Mouse (Mus musculus): Measurements from ENCODE around the gene Arhgdig. TPM values are rescaled to one million over a fixed set of nuclear protein-coding genes. Genes with fewer than 3 reads are reported as not detected.
"Not testable (repeated sequence)": the region's sequence is repeated elsewhere in the genome, so short reads cannot be mapped to it uniquely, and the experiment has no call there.

Gene Arhgdig
- polyA plus RNA-seq, 1 experiment from 2014 or later: 11.7 TPM

GRCm38 (mm10) chr17:26188091-26188805, 19.3 kb downstream of the Arhgdig start:
- Histone ChIP-seq H3K4me2 (replicated peaks; ENCODE audit: low read depth) (no peak overlapping the region), H3K4me1 (replicated peaks; ENCODE audit: control insufficient read depth, insufficient read depth, low read length) (no peaks in the 10 kb centered on the region), H3K4me3 (ENCODE audit: low read depth, low read length) (no peak overlapping the region), H3K27me3 (replicated peaks; ENCODE audit: control insufficient read depth, insufficient read depth, low read length) (no peaks in the 10 kb centered on the region), H3K9ac (ENCODE audit: low read depth, low read length) (no peak overlapping the region), H3K27ac (ENCODE audit: low read depth, low read length) (no peak overlapping the region), H3K36me3 (ENCODE audit: control insufficient read depth, insufficient read depth) (peaks cover 89% of the 10 kb centered on the region), H3K9me3 (ENCODE audit: control insufficient read depth) (no peaks in the 10 kb centered on the region)
- 94% methylated on average over 11 of the region's 11 CpGs for WGBS
- TF ChIP-seq CTCF (IDR thresholded peaks at IDR 0.05; ENCODE audit: low read depth): no peak
- ATAC-seq: no peak

- no peak overlapping the region; the same call in 1 of the 2 replicates for H3K27ac ChIP-seq (ENCODE audit: low read depth, low read length)
Observed at GRCm38 (mm10) chr17:26187592-26187991, 20.0 kb downstream of the Arhgdig start.

DNA sequence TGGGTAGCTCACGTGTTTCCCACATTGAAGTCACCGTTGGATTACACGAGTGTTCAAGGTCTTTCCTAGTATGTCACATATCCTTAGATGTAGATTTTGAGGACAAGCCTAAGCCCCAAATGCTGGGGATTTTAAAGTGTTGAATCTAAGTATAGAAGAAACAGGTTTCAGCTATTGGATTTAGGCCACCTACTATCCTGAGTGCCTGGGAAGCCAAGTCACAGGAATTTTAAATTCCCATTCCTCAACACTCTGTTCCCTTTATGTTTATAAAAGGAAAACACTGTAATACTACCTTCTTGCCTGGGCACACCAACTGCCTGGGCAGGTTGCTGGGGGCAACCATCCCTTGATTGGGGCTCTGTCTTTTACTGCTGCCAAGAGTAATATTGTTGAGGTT, 26.4 kb downstream of the Arhgdig start:
- Histone ChIP-seq H3K4me3 (ENCODE audit: low read depth, low read length) (no peak overlapping the region), H3K27ac (ENCODE audit: low read depth, low read length) (no peak overlapping the region), H3K9me3 (ENCODE audit: control insufficient read depth) (no peaks in the 10 kb centered on the region), H3K9ac (ENCODE audit: low read depth, low read length) (no peak overlapping the region), H3K27me3 (replicated peaks; ENCODE audit: control insufficient read depth, insufficient read depth, low read length) (no peaks in the 10 kb centered on the region), H3K4me2 (replicated peaks; ENCODE audit: low read depth) (no peak overlapping the region), H3K36me3 (ENCODE audit: control insufficient read depth, insufficient read depth) (peaks cover 38% of the 10 kb centered on the region), H3K4me1 (replicated peaks; ENCODE audit: control insufficient read depth, insufficient read depth, low read length) (no peaks in the 10 kb centered on the region)
- WGBS: 90% methylated on average over 3 of the region's 3 CpGs
- no peak for ATAC-seq
- no peak for TF ChIP-seq CTCF (IDR thresholded peaks at IDR 0.05; ENCODE audit: low read depth)

More at GRCm38 (mm10) chr17:26187592-26187991, 20.0 kb downstream of the Arhgdig start:
- ATAC-seq: no peak
- 98% methylated on average over 5 of the region's 5 CpGs for WGBS
- H3K36me3 ChIP-seq (ENCODE audit: control insufficient read depth, insufficient read depth): peaks cover 89% of the 10 kb centered on the region
- no peak overlapping the region for H3K4me3 ChIP-seq (ENCODE audit: low read depth, low read length)
- no peak overlapping the region for H3K4me2 ChIP-seq (replicated peaks; ENCODE audit: low read depth)
- no peaks in the 10 kb centered on the region for H3K4me1 ChIP-seq (replicated peaks; ENCODE audit: control insufficient read depth, insufficient read depth, low read length)
- no peaks in the 10 kb centered on the region for H3K9me3 ChIP-seq (ENCODE audit: control insufficient read depth)
- TF ChIP-seq CTCF (IDR thresholded peaks at IDR 0.05; ENCODE audit: low read depth): no peak
- H3K27me3 ChIP-seq (replicated peaks; ENCODE audit: control insufficient read depth, insufficient read depth, low read length): no peaks in the 10 kb centered on the region
- no peak overlapping the region for H3K9ac ChIP-seq (ENCODE audit: low read depth, low read length)

GRCm38 (mm10) chr17:26178611-26179010, 29.0 kb downstream of the Arhgdig start:
- no peaks in the 10 kb centered on the region for H3K9me3 ChIP-seq (ENCODE audit: control insufficient read depth)
- H3K27me3 ChIP-seq (replicated peaks; ENCODE audit: control insufficient read depth, insufficient read depth, low read length): no peaks in the 10 kb centered on the region
- H3K4me1 ChIP-seq (replicated peaks; ENCODE audit: control insufficient read depth, insufficient read depth, low read length): no peaks in the 10 kb centered on the region
- H3K36me3 ChIP-seq (ENCODE audit: control insufficient read depth, insufficient read depth): peaks cover 33% of the 10 kb centered on the region
- H3K4me2 ChIP-seq (replicated peaks; ENCODE audit: low read depth): no peak overlapping the region
- H3K4me3 ChIP-seq (ENCODE audit: low read depth, low read length): no peak overlapping the region
- no peak for ATAC-seq
- H3K27ac ChIP-seq (ENCODE audit: low read depth, low read length): no peak overlapping the region
- no peak overlapping the region for H3K9ac ChIP-seq (ENCODE audit: low read depth, low read length)
- no peak for TF ChIP-seq CTCF (IDR thresholded peaks at IDR 0.05; ENCODE audit: low read depth)

DNA sequence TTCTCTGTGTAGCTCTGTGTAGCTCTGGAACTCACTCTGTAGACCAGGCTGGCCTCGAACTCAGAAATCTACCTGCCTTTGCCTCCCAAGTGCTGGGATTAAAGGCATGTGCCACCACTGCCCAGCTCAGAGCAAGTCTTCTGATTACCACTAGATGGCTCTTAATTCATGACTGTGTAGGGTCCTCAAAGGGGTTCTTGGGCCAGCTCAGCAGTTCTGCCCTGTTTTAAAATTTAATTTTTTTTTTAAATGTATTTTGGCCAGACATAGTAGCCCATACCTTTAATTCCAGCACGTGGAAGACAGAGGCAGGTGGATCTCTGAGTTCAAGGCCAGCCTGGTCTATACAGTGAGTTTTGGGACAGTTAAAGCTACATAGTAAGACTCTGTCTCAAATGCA, 32.3 kb downstream of the Arhgdig start:
- TF ChIP-seq CTCF (IDR thresholded peaks at IDR 0.05; ENCODE audit: low read depth): peak; percentile 36
- not testable (repeated sequence) for H3K27me3 ChIP-seq (replicated peaks; ENCODE audit: control insufficient read depth, insufficient read depth, low read length); H3K4me1 ChIP-seq (replicated peaks; ENCODE audit: control insufficient read depth, insufficient read depth, low read length); ATAC-seq; H3K4me3 ChIP-seq (ENCODE audit: low read depth, low read length); H3K9ac ChIP-seq (ENCODE audit: low read depth, low read length); H3K9me3 ChIP-seq (ENCODE audit: control insufficient read depth); H3K27ac ChIP-seq (ENCODE audit: low read depth, low read length); H3K4me2 ChIP-seq (replicated peaks; ENCODE audit: low read depth)
- 82% methylated on average over 2 of the region's 2 CpGs for WGBS
- peaks cover 20% of the 10 kb centered on the region for H3K36me3 ChIP-seq (ENCODE audit: control insufficient read depth, insufficient read depth)

DNA sequence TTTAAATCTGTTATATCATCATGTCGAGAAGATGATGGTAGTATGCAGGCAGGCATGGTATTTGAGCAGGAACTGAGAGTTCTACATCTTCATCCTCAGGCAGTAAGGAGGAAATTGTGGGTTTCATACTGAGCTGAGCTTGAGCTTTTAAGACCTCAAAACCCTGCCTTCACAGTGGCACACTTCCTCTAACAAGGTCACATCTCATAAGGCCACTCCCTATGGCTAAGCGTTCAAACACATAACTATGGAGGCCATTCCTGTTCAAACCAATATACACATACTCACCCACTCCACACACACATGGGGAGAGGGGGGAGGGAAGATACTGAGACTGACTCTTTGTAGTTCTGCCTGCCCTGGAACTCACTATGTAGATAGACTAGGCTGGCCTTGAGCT, 39.5 kb downstream of the Arhgdig start:
- 65% methylated on average over 2 of the region's 2 CpGs for WGBS
- H3K36me3 ChIP-seq (ENCODE audit: control insufficient read depth, insufficient read depth): no peaks in the 10 kb centered on the region
- no peaks in the 10 kb centered on the region for H3K9me3 ChIP-seq (ENCODE audit: control insufficient read depth)
- no peak for ATAC-seq
- H3K27ac ChIP-seq (ENCODE audit: low read depth, low read length): no peak overlapping the region
- H3K9ac ChIP-seq (ENCODE audit: low read depth, low read length): no peak overlapping the region
- no peaks in the 10 kb centered on the region for H3K27me3 ChIP-seq (replicated peaks; ENCODE audit: control insufficient read depth, insufficient read depth, low read length)
- TF ChIP-seq CTCF (IDR thresholded peaks at IDR 0.05; ENCODE audit: low read depth): no peak
- H3K4me2 ChIP-seq (replicated peaks; ENCODE audit: low read depth): no peak overlapping the region
- H3K4me1 ChIP-seq (replicated peaks; ENCODE audit: control insufficient read depth, insufficient read depth, low read length): no peaks in the 10 kb centered on the region
- no peak overlapping the region for H3K4me3 ChIP-seq (ENCODE audit: low read depth, low read length)

Data from intestine, postnatal 0 days (tissue).